Mouse (Mus musculus) intestine, embryonic 15.5 days (tissue): ENCODE data around the gene Rbm7. TPM values are rescaled to one million over a fixed set of nuclear protein-coding genes. Genes with fewer than 3 reads are reported as not detected.
"Not testable (repeated sequence)": the region's sequence is repeated elsewhere in the genome, so short reads cannot be mapped to it uniquely, and the experiment has no call there.

Experiments used
- ATAC-seq: fragments of 200-750 bp; cut with Nextera tagmentation; 2 replicates; pipeline ENCODE4 v1.8.0; 2017; ENCODE audit warnings: moderate TSS enrichment, moderate library complexity
- H3K27ac ChIP-seq: fragments of 300-500 bp; sonication (generic); 2 replicates; pipeline ENCODE4 v1.5.1; 2015; ENCODE audit warnings: mild to moderate bottlenecking, inconsistent platforms
- H3K27me3 ChIP-seq: fragments of 300-500 bp; sonication (generic); replicated peaks from 2 replicates; pipeline ENCODE4 v1.6.1; 2015; ENCODE audit warnings: inconsistent platforms
- H3K36me3 ChIP-seq: fragments of 300-500 bp; sonication (generic); 2 replicates; pipeline ENCODE4 v1.6.1; 2015; ENCODE audit warnings: inconsistent platforms
- H3K4me1 ChIP-seq: fragments of 300-500 bp; sonication (generic); replicated peaks from 2 replicates; pipeline ENCODE4 v1.6.1; 2015; ENCODE audit warnings: inconsistent platforms
- H3K4me2 ChIP-seq: fragments of 300-500 bp; sonication (generic); replicated peaks from 2 replicates; pipeline ENCODE4 v1.6.1; 2015; ENCODE audit warnings: mild to moderate bottlenecking, inconsistent platforms
- H3K4me3 ChIP-seq: fragments of 300-500 bp; sonication (generic); replicated peaks from 2 replicates; pipeline ENCODE4 v1.5.1; 2015; ENCODE audit warnings: inconsistent platforms
- H3K9ac ChIP-seq: fragments of 300-500 bp; sonication (generic); 2 replicates; pipeline ENCODE4 v1.6.1; 2015; ENCODE audit warnings: inconsistent platforms
- H3K9me3 ChIP-seq: fragments of 300-500 bp; sonication (generic); 2 replicates; pipeline ENCODE4 v1.6.1; 2016; ENCODE audit warnings: inconsistent platforms
- WGBS: fragments of 180-500 bp; shearing (Covaris S2); methylation state at CpG from one replicate; pipeline ENCODE4 v1.1.7; 2015; 5-methylcytosine and 5-hydroxymethylcytosine counted together
- polyA plus RNA-seq: library from polyadenylated mRNA; unstranded; fragments of >200 nt; fragmentation: Nextera tagmentation; extraction: Ambion mirVana; gene quantifications from 2 replicates; pipeline ENCODE4 v1.2.1, GENCODE M21; 2015

Rbm7 gene
- polyA plus RNA-seq: 105 and 121 TPM in 2 replicates

- H3K36me3 ChIP-seq: peaks cover 22% of the 10 kb centered on the region
- H3K27me3 ChIP-seq: no peaks in the 10 kb centered on the region
- peak within 1 kb of the TSS; percentile 88 for H3K4me3 ChIP-seq
- under 1% methylated on average over 71 of the region's 72 CpGs for WGBS
- peaks cover 6% of the 10 kb centered on the region; the same call in 1 of the 2 replicates for H3K4me1 ChIP-seq
- peak within 1 kb of the TSS; percentile 93 for H3K9ac ChIP-seq
- ATAC-seq: peak; percentile 100
- H3K4me2 ChIP-seq: peak within 1 kb of the TSS; percentile 82
- no peaks in the 10 kb centered on the region for H3K9me3 ChIP-seq
- peak within 1 kb of the TSS; percentile 90 for H3K27ac ChIP-seq
These were observed at the start of gene Rbm7, which contains the start of gene Gm5617 for GRCm38 (mm10) chr9:48494817-48495547. Rbm7 (minus strand) TSS chr9:48495299. Gm5617 (plus strand) TSS chr9:48495442.

- no peak overlapping the region for H3K4me3 ChIP-seq
- H3K9ac ChIP-seq: no peak overlapping the region
- no peaks in the 10 kb centered on the region for H3K9me3 ChIP-seq
- ATAC-seq: no peak
- H3K4me1 ChIP-seq: no peaks in the 10 kb centered on the region
- H3K27me3 ChIP-seq: peaks cover 11% of the 10 kb centered on the region; the same call in 1 of the 2 replicates
- H3K27ac ChIP-seq: no peak overlapping the region
- peak overlapping the region; percentile 39 for H3K4me2 ChIP-seq
- 12% methylated on average over 12 of the region's 12 CpGs for WGBS
- H3K36me3 ChIP-seq: no peaks in the 10 kb centered on the region
These were observed 43.6 kb upstream of the Rbm7 start for GRCm38 (mm10) chr9:48538688-48539087.

- Histone ChIP-seq H3K36me3 (no peaks in the 10 kb centered on the region), H3K4me1 (no peaks in the 10 kb centered on the region), H3K9ac (no peak overlapping the region), H3K9me3 (no peaks in the 10 kb centered on the region), H3K27ac (no peak overlapping the region), H3K27me3 (peaks cover 11% of the 10 kb centered on the region; the same call in 1 of the 2 replicates), H3K4me2 (peak overlapping the region; percentile 39; the same call in 1 of the 2 replicates), H3K4me3 (no peak overlapping the region)
- ATAC-seq: no peak
- WGBS: 6% methylated on average over 17 of the region's 17 CpGs
These were observed 43.0 kb upstream of the Rbm7 start for GRCm38 (mm10) chr9:48538044-48538645.

- not testable (repeated sequence) for H3K4me3 ChIP-seq, H3K9me3 ChIP-seq, H3K4me2 ChIP-seq, H3K36me3 ChIP-seq, ATAC-seq, H3K9ac ChIP-seq, H3K4me1 ChIP-seq, H3K27ac ChIP-seq
- 41% methylated on average over 1 of the region's 1 CpGs for WGBS
- H3K27me3 ChIP-seq: peaks cover 11% of the 10 kb centered on the region; the same call in 1 of the 2 replicates
These were observed 42.5 kb upstream of the Rbm7 start for GRCm38 (mm10) chr9:48537616-48538015.

GRCm38 (mm10) chr9:48536414-48536813 is 41.3 kb upstream of the Rbm7 start:
- H3K4me2 ChIP-seq: no peak overlapping the region
- H3K9me3 ChIP-seq: no peaks in the 10 kb centered on the region
- H3K4me3 ChIP-seq: no peak overlapping the region
- H3K36me3 ChIP-seq: no peaks in the 10 kb centered on the region
- H3K4me1 ChIP-seq: no peaks in the 10 kb centered on the region
- no peak overlapping the region for H3K9ac ChIP-seq
- WGBS: 66% methylated on average over 1 of the region's 1 CpGs
- H3K27ac ChIP-seq: no peak overlapping the region
- no peak for ATAC-seq
- H3K27me3 ChIP-seq: peaks cover 11% of the 10 kb centered on the region; the same call in 1 of the 2 replicates

GRCm38 (mm10) chr9:48532730-48533129 is 37.6 kb upstream of the Rbm7 start:
- H3K4me2 ChIP-seq: no peak overlapping the region
- H3K4me1 ChIP-seq: no peaks in the 10 kb centered on the region
- 86% methylated on average over 2 of the region's 2 CpGs for WGBS
- no peak for ATAC-seq
- H3K27ac ChIP-seq: no peak overlapping the region
- H3K9me3 ChIP-seq: no peaks in the 10 kb centered on the region
- no peaks in the 10 kb centered on the region for H3K27me3 ChIP-seq
- H3K4me3 ChIP-seq: no peak overlapping the region
- no peaks in the 10 kb centered on the region for H3K36me3 ChIP-seq
- H3K9ac ChIP-seq: no peak overlapping the region

- H3K4me1 ChIP-seq: no peaks in the 10 kb centered on the region
- WGBS: 66% methylated on average over 3 of the region's 3 CpGs
- no peaks in the 10 kb centered on the region for H3K36me3 ChIP-seq
- H3K27me3 ChIP-seq: no peaks in the 10 kb centered on the region
- H3K9ac ChIP-seq: no peak overlapping the region
- no peak overlapping the region for H3K4me2 ChIP-seq
- ATAC-seq: no peak
- no peak overlapping the region for H3K4me3 ChIP-seq
- H3K27ac ChIP-seq: no peak overlapping the region
- H3K9me3 ChIP-seq: no peaks in the 10 kb centered on the region
These were observed 37.1 kb upstream of the Rbm7 start for GRCm38 (mm10) chr9:48532203-48532602.

- Histone ChIP-seq H3K27me3 (no peaks in the 10 kb centered on the region), H3K27ac (no peak overlapping the region), H3K36me3 (no peaks in the 10 kb centered on the region), H3K9me3 (no peaks in the 10 kb centered on the region), H3K4me1 (no peaks in the 10 kb centered on the region), H3K9ac (no peak overlapping the region), H3K4me3 (no peak overlapping the region), H3K4me2 (no peak overlapping the region)
- no peak for ATAC-seq
- WGBS: 82% methylated on average over 4 of the region's 4 CpGs
These were observed 36.2 kb upstream of the Rbm7 start for GRCm38 (mm10) chr9:48531294-48531693.

GRCm38 (mm10) chr9:48526520-48526919 is 31.4 kb upstream of the Rbm7 start:
- 86% methylated on average over 4 of the region's 4 CpGs for WGBS
- H3K27ac ChIP-seq: no peak overlapping the region
- ATAC-seq: no peak
- H3K36me3 ChIP-seq: no peaks in the 10 kb centered on the region
- H3K9me3 ChIP-seq: no peaks in the 10 kb centered on the region
- no peaks in the 10 kb centered on the region for H3K27me3 ChIP-seq
- no peak overlapping the region for H3K4me2 ChIP-seq
- no peak overlapping the region for H3K9ac ChIP-seq
- H3K4me1 ChIP-seq: no peaks in the 10 kb centered on the region
- no peak overlapping the region for H3K4me3 ChIP-seq

- no peak overlapping the region for H3K4me2 ChIP-seq
- H3K27me3 ChIP-seq: no peaks in the 10 kb centered on the region
- no peaks in the 10 kb centered on the region for H3K4me1 ChIP-seq
- H3K36me3 ChIP-seq: no peaks in the 10 kb centered on the region
- no peak overlapping the region for H3K4me3 ChIP-seq
- no peaks in the 10 kb centered on the region for H3K9me3 ChIP-seq
- ATAC-seq: no peak
- H3K9ac ChIP-seq: no peak overlapping the region
- WGBS: 7% methylated on average over 1 of the region's 1 CpGs
- H3K27ac ChIP-seq: no peak overlapping the region
These were observed 30.5 kb upstream of the Rbm7 start for GRCm38 (mm10) chr9:48525566-48525965.

- 15% methylated on average over 5 of the region's 7 CpGs for WGBS
- not testable (repeated sequence) for H3K4me3 ChIP-seq, H3K27ac ChIP-seq, H3K27me3 ChIP-seq, H3K9me3 ChIP-seq, ATAC-seq, H3K4me2 ChIP-seq, H3K36me3 ChIP-seq, H3K9ac ChIP-seq, H3K4me1 ChIP-seq
These were observed 25.3 kb upstream of the Rbm7 start for GRCm38 (mm10) chr9:48520405-48520804.

GRCm38 (mm10) chr9:48517372-48518130 is 22.5 kb upstream of the Rbm7 start:
- Histone ChIP-seq H3K27ac (no peak overlapping the region), H3K4me1 (no peaks in the 10 kb centered on the region), H3K4me3 (no peak overlapping the region), H3K9ac (no peak overlapping the region), H3K36me3 (no peaks in the 10 kb centered on the region), H3K4me2 (no peak overlapping the region), H3K27me3 (no peaks in the 10 kb centered on the region), H3K9me3 (no peaks in the 10 kb centered on the region)
- 75% methylated on average over 19 of the region's 19 CpGs for WGBS
- no peak for ATAC-seq
